Mouse (Mus musculus) lung, adult 2 months (tissue): Measurements from ENCODE around the gene Naip2. TPM values are rescaled to one million over a fixed set of nuclear protein-coding genes. Genes with fewer than 3 reads are reported as not detected.
"Not testable (repeated sequence)": the region's sequence is repeated elsewhere in the genome, so short reads cannot be mapped to it uniquely, and the experiment has no call there.

Experiments used
- DNase-seq: peaks from one replicate; pipeline ENCODE4 v3.0.0; 2022
- H3K4me1 ChIP-seq: fragments of 200-500 bp; 2 replicates; pipeline ENCODE4 v1.6.1; 2011; ENCODE audit warnings: low read length; ENCODE audit not compliant: control insufficient read depth, insufficient read depth
- H3K4me3 ChIP-seq: fragments of 200-500 bp; replicated peaks from 2 replicates; pipeline ENCODE3; 2011; ENCODE audit warnings: low read depth, mild to moderate bottlenecking, control low read depth, low read length; ENCODE audit errors: extremely low read depth
- CTCF ChIP-seq: fragments of 200-500 bp; IDR thresholded peaks from 2 replicates; pipeline ENCODE4 v1.5.1; 2011; ENCODE audit warnings: mild to moderate bottlenecking, low read length, control low read depth; ENCODE audit not compliant: insufficient read depth
- POLR2A ChIP-seq: fragments of 200-500 bp; IDR thresholded peaks from 2 replicates; pipeline ENCODE4 v1.6.1; 2011; ENCODE audit warnings: low read depth, mild to moderate bottlenecking, control low read depth, low read length, borderline replicate concordance; ENCODE audit errors: extremely low read depth
- WGBS: fragments of 180-500 bp; shearing (Covaris S2); methylation state at CpG from one replicate; pipeline ENCODE4 v1.1.7; 2018; 5-methylcytosine and 5-hydroxymethylcytosine counted together
- polyA plus RNA-seq: library from polyadenylated mRNA; depleted of rRNA; stranded (reverse); fragments of >200 nt; gene quantifications from 2 replicates; pipeline ENCODE4 v1.2.3, GENCODE M21; 2012; rRNA removed

Naip2 gene
- polyA plus RNA-seq = 1.9 and 2.3 TPM in 2 replicates

DNA sequence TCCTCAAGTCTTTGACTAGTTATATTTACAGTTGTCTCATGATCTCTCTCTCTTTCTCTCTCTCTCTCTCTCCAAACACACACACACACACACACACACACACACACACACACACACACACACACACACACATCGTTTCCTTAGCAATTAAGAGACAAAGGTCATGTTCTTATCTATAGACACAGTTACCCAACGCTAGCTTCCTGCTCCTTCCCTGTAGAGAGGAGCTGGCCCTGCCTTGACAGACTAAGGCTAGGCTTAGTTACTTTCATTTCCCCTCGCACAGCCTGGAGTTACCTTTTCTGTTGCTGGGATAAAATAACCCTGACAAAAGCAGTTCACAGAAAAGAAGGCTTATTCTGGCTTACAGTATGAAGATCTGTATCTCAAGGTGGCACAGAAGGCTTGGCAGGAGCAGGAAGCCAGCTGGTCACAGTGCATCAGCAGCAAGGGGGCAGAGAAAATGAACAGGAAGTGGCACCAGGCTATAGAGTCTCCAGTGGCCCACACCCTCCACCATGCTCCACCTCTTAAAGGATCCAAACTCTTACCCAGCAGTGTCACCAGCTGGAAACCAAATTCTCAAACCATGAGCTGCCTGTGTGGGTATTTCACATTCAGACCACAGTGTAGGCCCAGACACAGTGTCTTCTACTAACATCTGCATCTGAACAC is at the start of gene Naip2:
TSS of gene Naip2 (minus strand) at position 434 of the 675 bp plus-strand sequence.
- not testable (repeated sequence) for H3K4me1 ChIP-seq, DNase-seq
- H3K4me3 ChIP-seq = peak within 1 kb of the TSS; percentile 46
- 0 out of 2 replicates have a peak, but pooled peaks have one; percentile 21 for TF ChIP-seq POLR2A
- 28% methylated on average over 3 of the region's 3 CpGs for WGBS

DNA sequence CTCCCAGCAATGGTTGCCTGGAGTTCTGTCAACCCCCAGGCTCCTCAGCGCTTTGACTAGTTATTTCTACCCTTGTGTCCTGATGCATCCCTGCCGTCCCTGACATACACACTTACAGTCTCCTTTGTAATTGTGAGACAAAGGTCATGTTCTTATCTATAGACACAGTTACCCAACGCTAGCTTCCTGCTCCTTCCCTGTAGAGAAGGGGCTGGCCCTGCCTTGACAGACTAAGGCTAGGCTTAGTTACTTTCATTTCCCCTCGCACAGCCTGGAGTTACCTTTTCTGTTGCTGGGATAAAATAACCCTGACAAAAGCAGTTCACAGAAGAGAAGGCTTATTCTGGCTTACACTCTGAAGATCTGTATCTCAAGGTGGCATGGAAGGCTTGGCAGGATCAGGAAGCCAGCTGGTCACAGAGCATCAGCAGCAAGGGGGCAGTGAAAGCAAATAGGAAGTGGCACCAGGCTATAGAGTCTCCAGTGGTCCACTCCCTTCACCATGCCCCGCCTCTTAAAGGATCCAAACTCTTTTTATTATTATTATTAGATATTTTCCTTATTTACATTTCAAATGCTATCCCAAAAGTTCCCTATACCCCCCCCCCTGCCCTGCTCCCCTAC is 45.1 kb upstream of the Naip2 start:
- not testable (repeated sequence) for H3K4me3 ChIP-seq, H3K4me1 ChIP-seq
- peak; percentile 8 for DNase-seq
- 52% methylated on average over 5 of the region's 5 CpGs for WGBS

DNA sequence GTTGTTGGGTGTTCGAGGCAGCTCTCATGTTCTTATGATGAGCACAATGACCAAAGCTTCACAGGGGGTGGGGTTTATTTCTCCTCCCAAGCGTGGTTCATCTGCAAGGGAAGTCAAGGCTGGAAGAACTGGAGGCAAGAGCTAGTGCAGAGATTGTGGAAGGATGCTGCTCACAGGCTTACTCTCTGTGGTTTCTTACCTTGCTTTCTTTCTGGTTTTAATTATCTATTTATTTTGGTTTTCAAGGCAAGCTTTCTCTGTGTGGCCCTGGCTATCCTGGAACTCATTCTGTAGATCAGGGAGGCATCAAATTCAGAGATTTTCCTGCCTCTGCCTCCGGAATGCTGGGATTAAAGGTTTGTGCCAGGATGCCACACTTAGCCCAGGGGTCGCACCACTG is 44.3 kb upstream of the Naip2 start, which contains the start of gene Naip5:
TSS of gene Naip5 (minus strand) at position 101 of the 400 bp plus-strand sequence.
- 73% methylated on average over 4 of the region's 4 CpGs for WGBS
- DNase-seq, H3K4me3 ChIP-seq, H3K4me1 ChIP-seq: not testable (repeated sequence)

DNA sequence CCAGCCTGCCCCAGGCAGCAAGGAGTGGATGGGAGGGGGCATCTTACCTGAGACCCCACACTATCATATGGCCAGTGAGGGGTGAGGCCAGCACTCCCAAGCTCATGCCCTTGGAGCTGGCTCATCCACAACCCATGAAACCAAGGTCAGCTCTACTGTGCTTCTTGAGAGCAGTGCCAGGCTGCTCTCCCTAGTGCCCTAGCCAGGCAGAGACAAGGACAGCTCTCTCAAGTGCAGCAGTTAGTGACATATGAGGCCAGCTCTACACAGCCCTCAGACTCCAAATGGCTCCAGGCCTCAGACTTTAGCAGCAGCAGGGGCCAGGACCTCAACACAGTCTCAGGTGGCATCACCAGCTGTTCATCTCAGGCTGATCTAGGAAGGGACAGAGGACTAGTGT is 41.8 kb upstream of the Naip2 start:
- DNase-seq = no peak
- TF ChIP-seq CTCF (no peak), POLR2A (no peak)
- no peak overlapping the region for H3K4me3 ChIP-seq
- H3K4me1 ChIP-seq = no peaks in the 10 kb centered on the region

DNA sequence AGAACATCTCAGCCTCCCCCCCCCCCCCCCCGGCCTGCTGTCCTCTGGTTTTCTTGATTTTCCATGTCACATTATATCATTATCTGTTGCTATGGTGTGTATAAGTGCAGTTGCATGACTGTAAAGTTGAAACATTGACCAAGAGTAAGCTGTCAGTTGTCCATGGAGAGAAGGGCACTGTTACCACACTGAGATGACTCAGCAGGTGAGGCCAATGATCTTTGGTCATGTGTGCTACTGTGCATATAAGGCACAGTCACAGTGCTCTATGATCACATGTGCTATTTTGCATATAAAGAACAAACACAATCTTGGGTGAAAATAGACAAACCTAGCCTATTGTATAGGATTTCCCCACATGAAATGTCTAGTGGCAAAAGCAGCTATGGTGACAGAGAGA is 11.8 kb upstream of the Naip2 start:
- not testable (repeated sequence) for H3K4me3 ChIP-seq, DNase-seq, H3K4me1 ChIP-seq
- 85% methylated on average over 1 of the region's 1 CpGs for WGBS

DNA sequence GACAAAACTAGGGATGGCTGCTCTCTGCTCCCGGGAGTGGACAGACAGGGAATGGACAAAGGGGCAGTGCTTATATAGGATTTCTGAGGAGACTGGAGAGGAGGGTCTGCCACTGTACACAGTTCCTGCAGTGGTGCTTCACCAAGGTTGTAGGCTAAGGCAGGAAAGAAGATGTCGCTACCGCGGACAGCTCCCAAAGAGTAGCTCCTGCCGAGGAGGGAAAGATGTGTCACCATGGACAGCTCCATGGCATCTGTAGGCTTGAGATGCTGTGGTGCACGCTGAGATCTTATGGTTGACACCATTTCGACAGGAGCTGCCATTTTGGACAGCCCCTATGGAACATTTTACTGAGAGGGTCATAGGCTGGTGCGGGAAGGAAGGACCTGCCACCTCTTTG is 8.6 kb upstream of the Naip2 start:
- H3K4me3 ChIP-seq = no peak overlapping the region
- no peaks in the 10 kb centered on the region for H3K4me1 ChIP-seq
- DNase-seq = no peak
- WGBS = 22% methylated on average over 8 of the region's 8 CpGs
- TF ChIP-seq POLR2A (no peak), CTCF (no peak)

DNA sequence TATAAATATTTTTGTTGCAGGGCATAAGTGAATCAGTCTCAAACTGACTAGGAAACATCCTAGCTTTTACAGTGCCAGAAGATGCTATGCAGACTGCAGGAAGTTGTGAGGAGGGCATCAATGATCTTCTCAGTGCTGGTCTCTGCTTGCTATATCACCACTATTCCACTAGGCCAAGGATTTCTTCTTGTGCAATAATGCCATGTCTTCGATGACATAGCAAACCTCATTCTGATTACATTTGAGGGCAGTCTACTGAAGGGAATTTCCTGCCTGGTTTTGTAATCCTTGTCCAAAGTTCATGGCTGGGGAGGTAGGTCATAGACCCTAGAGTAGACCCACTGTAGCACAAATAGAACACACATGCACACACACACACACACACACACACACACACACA is 1.4 kb upstream of the Naip2 start:
- no peak overlapping the region for H3K4me3 ChIP-seq
- WGBS = 79% methylated on average over 1 of the region's 1 CpGs
- DNase-seq = no peak
- H3K4me1 ChIP-seq = no peaks in the 10 kb centered on the region
- no peak for TF ChIP-seq CTCF
- TF ChIP-seq POLR2A = no peak

DNA sequence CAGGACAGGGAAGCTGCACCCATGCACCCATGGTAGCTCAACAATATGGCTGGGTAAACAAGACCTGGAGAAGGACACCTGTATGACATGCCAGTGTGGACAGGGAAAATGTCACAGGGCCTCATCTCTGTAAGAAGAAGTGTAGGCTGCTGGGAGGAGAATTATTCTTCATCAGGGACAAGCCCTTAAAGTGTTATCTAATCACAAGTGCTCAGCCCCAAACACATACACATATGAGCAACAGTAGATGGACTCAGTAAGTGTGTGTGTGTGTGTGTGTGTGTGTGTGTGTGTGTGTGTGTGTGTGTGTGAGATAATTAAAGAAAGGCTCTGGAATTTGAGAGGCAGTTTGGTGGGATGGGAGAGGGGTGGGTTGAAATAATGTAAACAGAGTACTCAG is 1.1 kb downstream of the Naip2 start:
- no peak for DNase-seq
- Histone ChIP-seq H3K4me1 (no peaks in the 10 kb centered on the region), H3K4me3 (no peak overlapping the region)
- TF ChIP-seq CTCF (no peak), POLR2A (no peak)

DNA sequence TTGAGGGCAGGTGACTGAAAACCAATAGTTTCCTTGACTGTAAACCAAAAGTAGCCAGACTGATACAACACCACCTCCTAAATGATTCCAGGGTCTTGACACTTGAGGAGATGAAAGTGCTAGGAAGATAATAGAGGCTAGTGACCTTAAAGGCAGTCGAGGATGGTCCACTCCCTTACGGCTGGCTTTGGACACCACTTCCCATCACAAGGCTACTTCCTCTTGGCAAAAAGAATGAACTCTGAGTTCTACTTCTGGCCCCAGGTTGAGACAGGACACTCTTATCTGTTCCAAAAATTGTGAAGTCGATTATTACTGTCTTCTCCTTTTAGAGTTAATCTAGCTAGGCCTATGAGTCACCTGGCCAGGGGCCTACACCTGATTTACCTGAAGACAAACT is 6.5 kb downstream of the Naip2 start:
- TF ChIP-seq POLR2A = no peak
- no peak for TF ChIP-seq CTCF
- no peaks in the 10 kb centered on the region for H3K4me1 ChIP-seq
- no peak for DNase-seq
- H3K4me3 ChIP-seq = no peak overlapping the region
- 51% methylated on average over 3 of the region's 3 CpGs for WGBS

DNA sequence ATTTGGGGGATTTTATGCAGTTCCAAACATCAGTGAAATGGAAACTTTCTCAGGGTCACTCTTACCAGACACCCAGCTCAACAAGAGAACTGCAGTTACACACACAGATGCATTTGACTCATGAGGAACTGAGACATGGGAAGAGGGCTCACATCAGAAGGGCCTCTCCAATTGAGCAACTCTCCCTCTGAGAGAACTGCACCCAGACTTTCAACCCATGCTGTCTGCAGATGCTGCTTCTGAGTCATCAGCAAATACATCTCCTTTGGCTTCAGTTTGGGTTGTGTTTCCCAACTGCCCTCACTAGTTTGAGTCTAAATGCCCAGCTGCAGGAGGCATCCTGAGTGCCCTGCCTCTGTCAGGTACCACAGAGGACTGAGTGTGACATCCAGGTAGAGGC is 18.8 kb downstream of the Naip2 start:
- not testable (repeated sequence) for H3K4me1 ChIP-seq, DNase-seq

DNA sequence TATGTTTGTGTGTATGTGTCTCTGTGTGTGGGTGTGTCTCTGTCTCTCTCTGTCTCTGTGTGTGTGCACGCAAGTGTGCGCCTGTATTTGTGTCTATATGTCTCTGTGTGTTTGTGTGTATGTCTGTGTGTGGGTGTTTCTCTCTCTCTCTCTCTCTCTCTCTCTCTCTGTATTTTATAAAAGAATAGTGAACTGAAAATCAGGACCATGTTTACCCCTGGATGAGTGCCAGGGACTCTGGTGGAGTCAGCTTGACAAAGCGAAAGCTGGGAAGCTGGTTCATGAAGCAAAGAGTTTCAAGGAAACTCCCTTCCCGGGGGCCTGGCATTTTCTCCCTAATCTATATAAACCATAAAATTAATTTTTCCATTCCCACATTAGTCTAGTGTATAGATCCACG is 27.5 kb downstream of the Naip2 start:
- not testable (repeated sequence) for H3K4me1 ChIP-seq, DNase-seq, H3K4me3 ChIP-seq
- 58% methylated on average over 4 of the region's 5 CpGs for WGBS

More for the DNA sequence above, 18.8 kb downstream of the Naip2 start:
- not testable (repeated sequence) for H3K4me3 ChIP-seq

DNA sequence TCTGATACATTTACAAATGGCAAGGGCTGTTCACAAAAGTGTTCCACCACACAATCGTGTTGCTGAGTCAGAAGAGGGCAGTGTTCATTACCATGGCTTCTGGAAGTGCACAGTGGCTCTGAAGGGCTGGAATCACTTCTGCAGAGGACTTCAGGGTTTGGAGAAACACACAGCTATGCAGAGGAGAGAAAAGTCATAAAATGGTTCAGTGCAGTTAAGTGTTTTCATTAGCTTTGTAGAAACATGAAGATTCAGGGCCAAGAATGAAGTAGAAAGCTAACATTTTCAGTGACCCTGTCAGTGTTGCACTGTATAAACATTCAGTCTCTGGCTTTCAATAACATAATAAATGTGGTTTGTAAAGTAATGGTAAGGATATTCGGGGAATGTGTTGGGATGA is 35.5 kb downstream of the Naip2 start:
- DNase-seq, H3K4me1 ChIP-seq, H3K4me3 ChIP-seq: not testable (repeated sequence)
- WGBS = 68% methylated on average over 2 of the region's 2 CpGs

DNA sequence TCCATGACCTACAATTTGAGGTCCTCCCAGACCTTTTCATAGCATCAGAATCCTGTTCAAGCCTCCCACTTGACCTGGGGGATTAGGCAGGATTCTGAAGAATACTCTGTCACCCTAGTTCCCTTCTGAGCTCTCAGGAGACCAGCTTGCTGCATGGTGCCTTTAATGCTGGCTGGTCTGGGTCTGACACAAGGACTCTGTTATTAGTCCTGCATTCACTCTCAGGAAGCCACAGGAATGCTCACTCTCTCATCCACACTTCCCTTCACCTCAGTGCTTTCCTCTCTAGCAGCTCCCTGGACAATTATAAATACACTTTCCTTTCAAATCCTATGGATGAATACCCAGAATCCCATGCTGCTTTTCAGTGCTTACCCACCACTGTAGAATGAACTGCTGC is 39.4 kb downstream of the Naip2 start:
- not testable (repeated sequence) for H3K4me1 ChIP-seq, H3K4me3 ChIP-seq, DNase-seq

DNA sequence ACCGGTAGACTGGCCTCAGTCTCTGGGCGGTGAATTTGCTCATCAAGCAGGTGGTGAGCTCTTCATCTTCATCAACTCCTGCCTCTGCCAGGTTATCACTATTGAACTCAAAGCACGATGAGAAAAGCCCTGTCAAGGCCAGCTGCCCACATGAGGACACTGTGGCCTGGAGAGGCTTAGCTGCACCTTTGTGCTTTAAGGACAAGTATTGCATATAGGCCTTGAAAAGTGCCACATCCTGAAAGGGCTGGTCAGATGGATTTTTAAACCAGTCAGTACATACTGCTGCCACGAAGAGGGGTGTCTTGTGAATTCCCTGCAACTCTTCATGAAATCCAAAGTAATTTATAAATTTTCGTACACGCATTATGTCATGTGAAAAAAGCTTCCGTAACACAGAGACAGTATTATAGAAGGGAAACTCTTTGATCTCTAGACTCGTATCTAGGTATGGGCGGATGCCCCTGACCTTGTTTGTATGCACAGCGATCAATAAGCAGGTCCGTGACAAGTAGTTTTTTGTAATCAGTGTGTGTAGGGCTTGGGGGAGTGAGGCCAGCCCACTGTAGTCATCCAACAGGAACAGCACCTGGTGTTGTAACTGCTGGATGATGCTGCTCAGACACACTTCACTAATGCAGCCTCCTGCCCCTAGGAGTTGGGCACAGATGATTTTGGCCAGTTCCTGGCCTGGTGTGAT is 40.6 kb downstream of the Naip2 start:
- not testable (repeated sequence) for H3K4me1 ChIP-seq, H3K4me3 ChIP-seq, DNase-seq
- 81% methylated on average over 11 of the region's 11 CpGs for WGBS
